Mouse (Mus musculus): ENCODE measurements around the gene Slc8b1.

Slc8b1 gene

DNA sequence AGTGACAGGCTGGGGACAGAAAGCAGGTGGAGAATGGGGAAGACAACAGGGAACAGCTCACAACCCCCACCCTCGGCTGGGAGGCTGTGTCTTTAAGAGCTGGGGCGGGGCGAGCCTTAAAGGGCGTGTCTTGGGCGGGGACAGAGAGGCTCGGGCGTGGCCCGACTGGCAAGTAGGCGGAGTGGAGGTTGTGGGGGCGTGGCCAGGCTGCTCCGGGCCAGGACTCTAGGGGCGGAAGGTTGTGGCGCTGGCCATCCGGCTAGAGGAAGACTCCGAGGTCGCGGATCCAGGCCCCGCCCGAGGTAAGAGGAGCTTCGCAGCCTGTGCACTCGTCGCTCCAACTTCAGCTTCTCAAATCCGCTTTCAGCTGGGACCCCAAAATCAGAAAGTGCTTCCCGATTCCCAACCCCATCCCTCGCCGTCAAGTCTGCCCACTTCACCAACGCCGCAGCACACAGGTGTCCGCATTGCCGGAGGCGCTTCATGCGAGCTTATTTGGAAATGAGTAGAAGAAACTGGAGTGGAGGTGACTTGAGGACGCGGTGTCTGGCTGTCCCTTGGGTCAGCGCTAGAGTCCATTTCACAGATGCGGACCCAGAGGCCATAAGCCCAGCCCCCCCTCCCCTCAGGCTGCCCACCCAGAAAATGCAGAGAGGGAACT, at the start of gene Slc8b1:
TSS of gene Slc8b1 (plus strand) at position 187 of the 661 bp plus-strand sequence.
- DNase-seq (ENCODE audit: low spot score in 2 of 2): peak; percentile 63 to 71

- DNase-seq (ENCODE audit: low spot score in 2 of 2): no peak
Measured at GRCm38 (mm10) chr5:120461902-120462301, 49.1 kb upstream of the Slc8b1 start.

DNA sequence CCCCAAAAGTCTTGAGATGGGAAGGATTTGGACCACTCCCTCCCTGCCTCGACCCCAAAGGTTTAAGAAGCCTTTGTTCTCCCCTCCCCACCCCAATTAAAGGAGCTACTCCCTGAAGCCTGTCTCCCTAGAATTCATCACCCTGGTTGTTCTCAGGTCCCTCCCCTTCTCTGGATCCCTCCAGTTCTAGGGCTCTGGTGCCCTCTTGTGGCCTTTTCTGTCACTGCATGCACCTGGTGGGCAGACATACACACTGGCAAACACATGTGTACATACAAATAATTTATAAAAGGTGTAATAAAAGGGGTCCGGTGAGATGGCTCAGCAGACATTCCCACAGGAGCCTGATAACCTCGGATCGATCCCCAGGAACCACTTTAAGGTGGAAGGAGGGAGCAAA, 46.6 kb upstream of the Slc8b1 start:
- no peak for DNase-seq (ENCODE audit: low spot score in 2 of 2)

DNA sequence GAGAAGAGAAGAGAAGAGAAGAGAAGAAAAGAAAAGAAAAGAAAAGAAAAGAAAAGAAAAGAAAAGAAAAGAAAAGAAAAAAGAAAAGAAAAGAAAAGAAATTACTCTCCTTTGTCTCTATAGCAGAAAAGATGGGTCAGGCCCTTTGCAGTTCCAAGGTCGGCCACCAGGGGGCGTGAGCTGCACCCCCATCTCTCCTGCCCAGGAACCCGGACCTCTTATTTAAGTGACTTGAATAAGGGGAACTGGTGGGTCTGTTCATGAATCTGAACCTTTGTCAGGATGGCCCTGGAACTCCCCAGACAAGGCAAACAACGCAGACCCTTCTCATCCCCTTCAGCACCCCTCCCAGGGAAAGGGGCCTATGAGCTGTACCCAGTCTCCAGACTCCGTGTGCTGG, 45.9 kb upstream of the Slc8b1 start:
- no peak for DNase-seq (ENCODE audit: low spot score in 2 of 2)

- no peak for DNase-seq (ENCODE audit: low spot score in 2 of 2)
Measured at GRCm38 (mm10) chr5:120465860-120466259, 45.1 kb upstream of the Slc8b1 start.

- DNase-seq (ENCODE audit: low spot score in 2 of 2): no peak
Measured at GRCm38 (mm10) chr5:120467026-120467425, 43.9 kb upstream of the Slc8b1 start.

GRCm38 (mm10) chr5:120468336-120468735, 42.6 kb upstream of the Slc8b1 start:
- no peak for DNase-seq (ENCODE audit: low spot score in 2 of 2)

- no peak for DNase-seq (ENCODE audit: low spot score in 2 of 2)
Measured at GRCm38 (mm10) chr5:120468830-120469229, 42.1 kb upstream of the Slc8b1 start.

DNA sequence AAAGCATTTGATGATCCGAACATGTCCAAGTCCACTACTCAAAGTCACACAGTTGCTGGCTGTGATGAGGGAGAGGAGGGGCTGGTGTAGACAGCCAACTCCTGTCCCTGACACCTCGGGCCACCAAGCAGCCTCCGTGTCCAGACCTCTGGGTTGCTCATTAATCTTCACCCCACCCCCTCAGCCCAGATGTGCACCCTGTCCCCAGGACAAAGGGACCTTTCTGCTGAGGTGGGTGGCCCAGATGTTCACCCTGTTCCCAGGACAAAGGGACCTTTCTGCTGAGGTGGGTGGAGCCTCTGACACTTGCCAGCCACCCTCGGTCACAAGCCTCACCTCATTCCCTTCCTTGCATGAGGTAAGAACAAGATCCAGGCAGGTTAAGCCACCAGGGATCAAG, 39.4 kb upstream of the Slc8b1 start:
- no peak for DNase-seq (ENCODE audit: low spot score in 2 of 2)

DNA sequence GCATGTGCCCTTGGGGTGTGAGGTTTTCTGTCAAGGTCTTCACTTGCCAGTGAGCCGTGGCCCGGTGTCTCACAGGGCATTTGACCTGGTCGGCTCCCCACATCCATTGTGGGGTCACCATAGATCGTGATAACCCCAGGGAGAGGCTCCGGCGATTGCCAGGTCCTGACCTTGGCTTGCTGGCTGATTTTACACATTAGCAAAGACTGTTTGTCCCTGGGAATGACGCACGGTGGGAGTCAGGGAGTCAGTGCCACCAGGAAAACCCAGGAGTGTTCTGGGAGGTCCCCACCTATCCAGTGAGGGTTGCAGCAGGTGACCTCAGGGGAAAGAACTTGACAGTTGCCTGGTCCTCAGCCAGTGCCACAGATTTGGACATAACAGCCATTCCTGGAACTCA, 38.2 kb upstream of the Slc8b1 start, which contains the start of gene Sdsl:
TSS of gene Sdsl (minus strand) at position 41 of the 400 bp plus-strand sequence.
- no peak for DNase-seq (ENCODE audit: low spot score in 2 of 2)

DNA sequence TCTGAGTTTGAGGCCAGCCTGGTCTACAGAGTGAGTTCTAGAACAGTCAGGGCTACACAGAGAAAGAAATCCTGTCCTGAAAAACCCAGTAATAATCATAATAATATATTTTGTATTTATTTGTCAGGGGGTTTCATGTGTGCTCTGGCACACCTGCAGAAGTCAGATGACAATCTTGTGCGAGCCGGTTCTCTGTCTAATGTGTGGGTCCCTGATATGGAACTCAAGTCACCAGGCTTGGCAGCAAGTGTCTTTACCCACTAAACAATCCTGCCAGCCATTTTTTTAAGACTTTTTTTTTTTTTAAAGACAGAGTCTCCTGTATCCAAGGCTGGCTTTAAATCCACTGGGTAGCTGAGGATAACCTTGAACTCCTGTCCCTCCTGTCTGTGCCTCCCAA, 37.6 kb upstream of the Slc8b1 start:
- DNase-seq (ENCODE audit: low spot score in 2 of 2): no peak

- no peak for DNase-seq (ENCODE audit: low spot score in 2 of 2)
Measured at GRCm38 (mm10) chr5:120475861-120476260, 35.1 kb upstream of the Slc8b1 start.

DNA sequence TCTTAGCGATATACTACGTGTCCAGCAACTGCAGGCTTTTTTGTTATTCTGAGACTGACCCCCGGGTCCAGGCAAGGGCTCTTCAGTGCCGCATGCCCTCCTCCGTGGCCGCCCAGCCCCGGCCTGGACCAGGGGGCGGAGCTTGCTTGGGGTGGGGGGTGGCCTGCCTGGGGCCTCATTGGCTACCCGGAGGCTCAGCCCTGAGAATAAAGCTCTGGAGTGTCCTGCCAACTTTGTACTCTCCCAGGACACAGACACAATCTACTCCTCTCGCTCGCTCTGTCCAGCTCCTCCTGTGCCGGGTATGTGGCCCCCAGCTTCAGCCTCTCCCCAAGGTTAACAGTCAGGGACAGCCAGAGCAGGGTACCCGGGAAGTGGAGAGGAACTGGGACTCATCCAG, 34.7 kb upstream of the Slc8b1 start, which contains the start of gene Sds:
TSS of gene Sds (plus strand) at position 231 of the 400 bp plus-strand sequence.
- DNase-seq (ENCODE audit: low spot score in 2 of 2): no peak

GRCm38 (mm10) chr5:120477993-120478392, 33.0 kb upstream of the Slc8b1 start:
- no peak for DNase-seq (ENCODE audit: low spot score in 2 of 2)

DNA sequence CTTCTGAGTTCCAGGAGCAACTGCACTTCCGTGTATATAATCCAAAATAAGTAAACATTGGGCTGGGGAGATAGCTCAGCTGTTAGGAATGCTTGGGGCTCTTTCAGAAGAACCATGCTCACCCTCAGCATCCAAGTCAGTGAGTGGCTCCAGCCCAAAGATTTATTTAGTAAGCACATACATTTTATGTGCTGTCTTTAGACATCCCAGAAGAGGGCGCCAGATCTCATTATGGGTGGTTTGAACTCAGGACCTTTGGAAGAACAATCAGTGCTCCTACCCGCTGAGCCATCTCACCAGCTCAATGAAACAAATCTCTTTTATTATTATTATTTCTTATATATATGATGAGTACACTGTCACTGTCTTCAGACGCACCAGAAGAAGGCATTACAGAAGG, 31.4 kb upstream of the Slc8b1 start:
- DNase-seq (ENCODE audit: low spot score in 2 of 2): no peak

DNA sequence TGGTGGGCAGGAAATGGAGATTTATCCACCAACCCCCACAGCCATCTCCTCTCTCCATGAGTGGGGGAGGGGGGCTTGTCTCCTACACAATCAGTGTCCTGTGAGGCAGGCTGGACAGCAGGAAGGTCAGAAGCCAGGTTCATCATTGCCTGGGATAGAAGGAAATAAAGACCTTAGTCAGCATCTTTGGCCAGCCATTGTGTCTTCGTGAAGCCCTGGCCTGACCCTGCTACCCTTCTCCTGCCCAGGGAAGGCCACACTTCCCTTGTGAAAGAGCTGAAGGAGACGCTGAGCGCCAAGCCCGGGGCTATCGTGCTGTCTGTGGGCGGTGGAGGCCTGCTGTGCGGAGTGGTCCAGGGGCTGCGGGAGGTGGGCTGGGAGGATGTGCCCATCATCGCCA, 29.8 kb upstream of the Slc8b1 start:
- no peak for DNase-seq (ENCODE audit: low spot score in 2 of 2)

DNA sequence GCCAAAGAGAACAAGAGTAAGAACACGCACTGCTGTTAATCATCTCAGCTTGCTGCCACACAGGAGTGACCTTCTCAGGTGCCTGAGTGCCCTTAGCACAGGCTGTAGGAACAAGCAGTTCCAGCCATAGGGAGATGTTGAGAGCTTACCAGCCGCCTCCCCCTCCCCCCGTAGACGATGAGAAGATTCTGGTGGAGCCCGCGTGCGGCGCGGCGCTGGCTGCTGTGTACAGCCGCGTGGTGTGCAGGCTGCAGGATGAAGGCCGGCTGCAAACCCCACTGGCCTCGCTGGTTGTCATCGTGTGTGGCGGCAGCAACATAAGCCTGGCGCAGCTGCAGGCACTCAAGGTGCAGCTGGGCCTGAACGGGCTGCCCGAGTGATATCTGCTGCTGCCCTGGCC, 27.6 kb upstream of the Slc8b1 start:
- no peak for DNase-seq (ENCODE audit: low spot score in 2 of 2)

GRCm38 (mm10) chr5:120487844-120488243, 23.1 kb upstream of the Slc8b1 start:
- DNase-seq (ENCODE audit: low spot score in 2 of 2): no peak

GRCm38 (mm10) chr5:120490679-120491192, 20.2 kb upstream of the Slc8b1 start:
- no peak for DNase-seq (ENCODE audit: low spot score in 2 of 2)

DNA sequence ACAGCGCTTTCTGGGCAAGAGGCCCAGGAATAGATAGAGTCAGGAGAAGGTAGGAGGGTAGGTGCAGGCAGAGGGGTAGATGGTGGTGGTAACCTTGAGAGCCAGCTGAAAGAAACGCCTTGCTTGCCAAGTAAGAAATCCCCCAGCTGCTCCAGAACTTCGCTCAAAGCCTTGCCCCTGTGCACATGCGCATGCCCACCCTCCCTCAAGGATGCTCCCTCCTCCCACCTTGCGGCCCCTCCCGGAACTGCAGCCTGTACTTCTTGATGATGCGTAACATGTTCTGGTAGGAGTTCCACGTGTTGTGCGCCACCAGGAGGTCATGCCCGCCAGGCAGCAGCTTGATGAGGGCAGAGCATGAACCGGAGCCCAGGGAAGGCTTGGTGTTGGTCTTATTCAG, 18.5 kb upstream of the Slc8b1 start:
- peak in 1 of 2 experiments; percentile 37 for DNase-seq (ENCODE audit: low spot score in 2 of 2)

DNA sequence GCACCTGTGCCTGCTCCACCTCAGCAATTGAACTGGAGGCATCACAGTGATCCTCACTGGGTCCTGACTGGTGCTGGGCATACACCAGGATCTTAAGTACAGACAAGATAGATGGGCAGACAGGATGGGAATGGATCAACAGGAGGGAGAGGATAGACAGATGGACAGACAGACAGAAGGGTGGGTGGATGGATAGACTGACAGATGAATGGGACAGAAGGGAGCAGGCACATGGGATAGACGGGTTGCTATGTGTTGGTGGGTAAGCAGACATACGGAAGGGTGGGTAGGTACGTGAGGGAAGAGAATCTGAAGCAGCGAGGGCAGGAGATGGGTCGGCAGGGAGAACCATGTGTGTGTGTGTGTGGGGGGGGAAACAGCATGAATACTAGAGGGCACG, 17.5 kb upstream of the Slc8b1 start:
- no peak for DNase-seq (ENCODE audit: low spot score in 2 of 2)

- no peak for DNase-seq (ENCODE audit: low spot score in 2 of 2)
Measured at GRCm38 (mm10) chr5:120493873-120494395, 17.0 kb upstream of the Slc8b1 start.

DNA sequence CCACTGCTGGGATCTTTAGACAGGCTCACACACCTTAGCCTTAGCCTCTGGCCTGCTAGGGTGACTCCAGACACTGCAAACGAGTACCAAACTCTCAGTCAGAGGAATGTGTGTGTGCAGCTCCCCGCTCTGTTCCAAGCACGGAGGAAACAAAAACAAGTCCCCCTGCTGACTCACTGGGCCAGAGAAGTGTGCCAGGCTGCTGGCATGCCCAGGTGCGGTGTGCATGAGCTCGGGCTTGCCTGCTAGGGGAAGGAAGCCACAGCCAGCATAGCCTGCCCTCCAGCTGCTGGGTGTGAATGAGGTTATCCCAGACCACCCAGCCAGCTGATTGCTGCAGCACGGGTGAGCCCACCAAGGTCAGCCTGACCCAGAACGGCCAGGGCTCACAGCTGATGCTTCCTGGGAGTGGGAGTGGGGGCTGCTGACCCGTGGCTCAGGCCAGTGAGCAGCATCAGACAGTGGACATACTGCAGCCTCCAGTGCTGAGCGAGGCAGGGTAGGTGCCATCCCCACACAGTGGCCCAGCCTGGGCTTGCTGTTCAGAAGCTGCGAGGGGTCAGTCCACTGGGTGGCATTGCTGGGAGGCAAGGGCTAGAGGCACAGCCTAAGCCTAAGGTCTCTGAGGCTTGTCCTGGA, 15.8 kb upstream of the Slc8b1 start:
- DNase-seq (ENCODE audit: low spot score in 2 of 2): no peak
